Mouse (Mus musculus): ENCODE results near the gene Hic2.

GRCm38 (mm10) chr16:17243731-17244130, 10.4 kb downstream of the Hic2 start:
- TF ChIP-seq CTCF (IDR thresholded peaks at IDR 0.05; ENCODE audit: low read depth), result no peak
- TF ChIP-seq EP300 (IDR thresholded peaks at IDR 0.05; ENCODE audit: low read depth), result no peak

All from liver, postnatal 0 days (tissue).